Mouse (Mus musculus) kidney, embryonic 15.5 days (tissue): ENCODE data around the gene Ugdh. TPM values are rescaled to one million over a fixed set of nuclear protein-coding genes. Genes with fewer than 3 reads are reported as not detected.

Experiments
- ATAC-seq: fragments of 200-750 bp; cut with Nextera tagmentation; replicated peaks from 2 replicates; pipeline ENCODE4 v1.8.0; 2017; ENCODE audit warnings: moderate TSS enrichment; ENCODE audit not compliant: low FRiP score
- H3K27ac ChIP-seq: fragments of 300-500 bp; sonication (generic); 2 replicates; pipeline ENCODE4 v1.5.1; 2015; ENCODE audit warnings: mild to moderate bottlenecking, inconsistent platforms
- H3K27me3 ChIP-seq: fragments of 300-500 bp; sonication (generic); 2 replicates; pipeline ENCODE4 v1.6.1; 2015; ENCODE audit warnings: inconsistent platforms
- H3K36me3 ChIP-seq: fragments of 300-500 bp; sonication (generic); 2 replicates; pipeline ENCODE4 v1.6.1; 2015; ENCODE audit warnings: inconsistent platforms
- H3K4me1 ChIP-seq: fragments of 300-500 bp; sonication (generic); 2 replicates; pipeline ENCODE4 v1.6.1; 2015; ENCODE audit warnings: inconsistent platforms
- H3K4me2 ChIP-seq: fragments of 300-500 bp; sonication (generic); 2 replicates; pipeline ENCODE4 v1.6.1; 2015; ENCODE audit warnings: moderate library complexity, mild to moderate bottlenecking, inconsistent platforms
- H3K4me3 ChIP-seq: fragments of 300-500 bp; sonication (generic); replicated peaks from 2 replicates; pipeline ENCODE4 v1.5.1; 2015; ENCODE audit warnings: mild to moderate bottlenecking, inconsistent platforms
- H3K9ac ChIP-seq: fragments of 300-500 bp; sonication (generic); 2 replicates; pipeline ENCODE4 v1.6.1; 2015; ENCODE audit warnings: mild to moderate bottlenecking, inconsistent platforms
- H3K9me3 ChIP-seq: fragments of 300-500 bp; sonication (generic); replicated peaks from 2 replicates; pipeline ENCODE4 v1.6.1; 2016; ENCODE audit warnings: inconsistent platforms
- WGBS: fragments of 180-500 bp; shearing (Covaris S2); methylation state at CpG from one replicate; pipeline ENCODE4 v1.1.7; 2015; ENCODE audit warnings: mixed read lengths; 5-methylcytosine and 5-hydroxymethylcytosine counted together
- polyA plus RNA-seq: library from polyadenylated mRNA; unstranded; fragments of >200 nt; fragmentation: Nextera tagmentation; extraction: Ambion mirVana; gene quantifications from 2 replicates; pipeline ENCODE4 v1.2.1, GENCODE M21; 2015

Gene Ugdh
- polyA plus RNA-seq, 1 experiment from 2014 or later: 92.0 TPM

DNA sequence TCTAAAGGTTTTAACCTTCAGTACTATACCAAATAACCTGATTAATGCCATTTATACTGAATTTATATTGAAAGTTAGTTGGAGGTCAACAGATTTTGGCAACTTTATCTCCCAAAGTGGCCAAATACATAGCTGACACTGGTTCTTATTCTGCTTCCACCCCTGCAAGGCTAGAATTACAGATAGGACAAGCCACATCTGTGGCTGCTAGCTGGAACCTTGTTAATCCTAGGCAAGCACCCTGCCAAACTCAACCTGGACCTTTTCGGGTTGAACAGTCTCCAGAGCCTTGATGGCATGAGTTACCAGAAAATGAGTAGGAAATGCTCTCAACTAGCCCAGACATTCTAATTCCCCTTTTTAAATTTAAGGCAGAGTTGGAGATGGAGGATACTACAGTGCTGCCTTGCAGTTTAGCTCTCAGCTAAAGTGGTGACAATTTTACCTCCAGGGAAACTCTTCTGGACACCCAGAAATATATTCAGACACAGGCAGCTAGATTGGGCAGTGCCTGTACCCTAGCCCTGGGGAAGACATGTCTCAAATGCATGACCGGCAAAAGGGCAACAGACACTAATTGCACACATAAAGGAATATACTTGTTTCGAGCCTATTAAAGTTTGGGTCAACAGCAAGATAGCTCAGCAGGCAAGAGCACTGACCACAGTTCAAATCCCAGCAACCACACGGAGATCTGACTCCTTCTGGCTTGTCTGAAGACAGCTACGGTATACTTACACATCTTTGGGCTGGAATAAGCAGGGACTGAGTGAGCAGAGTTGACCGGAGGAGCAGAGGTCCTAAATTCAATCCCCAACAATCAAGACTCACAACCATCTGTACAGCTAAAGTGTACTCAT lies 48.5 kb downstream of the Ugdh start:
- peaks cover 36% of the 10 kb centered on the region for H3K36me3 ChIP-seq
- WGBS: 78% methylated on average over 6 of the region's 6 CpGs
- H3K27me3 ChIP-seq: no peaks in the 10 kb centered on the region
- no peak overlapping the region for H3K4me3 ChIP-seq
- no peak overlapping the region for H3K27ac ChIP-seq
- H3K4me2 ChIP-seq: no peak overlapping the region
- H3K9ac ChIP-seq: no peak overlapping the region
- peaks cover 17% of the 10 kb centered on the region for H3K4me1 ChIP-seq
- no peaks in the 10 kb centered on the region for H3K9me3 ChIP-seq
- no peak for ATAC-seq

DNA sequence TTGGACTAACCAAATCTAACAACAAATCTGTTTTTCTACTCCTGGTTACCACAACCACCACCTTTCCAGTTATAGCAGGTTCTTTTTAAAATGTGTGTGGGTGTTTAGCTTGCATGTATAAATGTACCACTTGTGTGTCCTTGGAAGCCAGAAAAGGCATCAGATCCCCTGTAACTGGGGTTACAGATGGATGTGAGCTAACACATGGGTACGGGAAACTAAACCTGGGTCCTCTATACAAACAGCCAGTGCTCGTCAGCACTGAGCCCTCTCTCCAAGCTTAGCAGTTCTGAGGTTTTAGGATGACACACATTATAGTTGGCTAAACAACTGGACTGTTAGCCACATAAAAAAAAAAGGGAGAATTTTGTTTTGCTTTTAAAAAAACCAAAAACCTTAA lies 50.0 kb downstream of the Ugdh start:
- ATAC-seq: no peak
- Histone ChIP-seq H3K4me2 (no peak overlapping the region), H3K9ac (no peak overlapping the region), H3K27ac (no peak overlapping the region), H3K4me1 (peaks cover 16% of the 10 kb centered on the region), H3K9me3 (no peaks in the 10 kb centered on the region), H3K27me3 (no peaks in the 10 kb centered on the region), H3K36me3 (peaks cover 36% of the 10 kb centered on the region), H3K4me3 (no peak overlapping the region)
- 70% methylated on average over 2 of the region's 2 CpGs for WGBS

DNA sequence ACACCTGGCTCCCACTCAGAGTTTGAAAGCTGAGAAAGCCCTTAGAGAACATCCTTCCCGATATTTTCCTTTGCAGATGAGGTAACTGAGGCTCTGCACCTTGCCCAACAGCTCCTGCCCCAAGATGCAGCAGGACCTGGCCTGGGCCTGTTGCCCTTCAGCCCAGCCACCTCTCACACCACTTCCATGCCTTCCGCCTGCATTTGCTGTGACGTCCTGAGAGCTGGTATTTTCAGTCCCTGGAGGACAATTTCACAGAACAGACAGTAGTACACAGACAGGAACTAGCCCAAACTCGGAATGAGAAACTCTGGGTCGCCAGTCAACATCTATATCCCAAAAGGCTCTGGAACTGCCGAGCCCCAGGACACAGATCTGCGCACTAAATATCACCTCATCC lies 61.0 kb downstream of the Ugdh start:
- H3K4me2 ChIP-seq: no peak overlapping the region
- H3K4me1 ChIP-seq: peaks cover 3% of the 10 kb centered on the region; the same call in 1 of the 2 replicates
- H3K27ac ChIP-seq: no peak overlapping the region
- H3K9ac ChIP-seq: no peak overlapping the region
- H3K4me3 ChIP-seq: no peak overlapping the region
- H3K9me3 ChIP-seq: no peaks in the 10 kb centered on the region
- no peaks in the 10 kb centered on the region for H3K36me3 ChIP-seq
- no peaks in the 10 kb centered on the region for H3K27me3 ChIP-seq
- 82% methylated on average over 7 of the region's 7 CpGs for WGBS
- ATAC-seq: no peak

DNA sequence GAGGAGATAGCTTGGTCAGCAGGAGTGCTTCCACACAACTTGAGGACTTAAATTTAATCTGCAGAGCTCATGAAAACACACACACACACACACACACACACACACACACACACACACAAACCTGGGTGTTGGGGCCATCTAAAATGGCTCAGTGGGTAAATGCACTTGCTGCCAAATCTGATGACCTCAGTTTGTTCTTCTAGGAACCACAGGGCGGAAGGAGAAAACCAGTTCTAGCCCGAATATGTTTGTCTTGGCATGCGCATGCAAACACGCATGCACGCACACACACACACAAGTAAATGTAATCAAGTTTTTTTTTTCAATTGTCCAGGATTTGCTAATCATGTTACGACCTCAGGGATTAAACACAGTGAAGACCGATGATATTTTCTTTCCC lies 64.2 kb downstream of the Ugdh start:
- H3K36me3 ChIP-seq: no peaks in the 10 kb centered on the region
- no peak overlapping the region for H3K9ac ChIP-seq
- no peak for ATAC-seq
- H3K4me2 ChIP-seq: no peak overlapping the region
- H3K4me1 ChIP-seq: peaks cover 3% of the 10 kb centered on the region; the same call in 1 of the 2 replicates
- no peak overlapping the region for H3K4me3 ChIP-seq
- H3K27me3 ChIP-seq: no peaks in the 10 kb centered on the region
- H3K27ac ChIP-seq: no peak overlapping the region
- H3K9me3 ChIP-seq: no peaks in the 10 kb centered on the region
- WGBS: 87% methylated on average over 7 of the region's 7 CpGs

DNA sequence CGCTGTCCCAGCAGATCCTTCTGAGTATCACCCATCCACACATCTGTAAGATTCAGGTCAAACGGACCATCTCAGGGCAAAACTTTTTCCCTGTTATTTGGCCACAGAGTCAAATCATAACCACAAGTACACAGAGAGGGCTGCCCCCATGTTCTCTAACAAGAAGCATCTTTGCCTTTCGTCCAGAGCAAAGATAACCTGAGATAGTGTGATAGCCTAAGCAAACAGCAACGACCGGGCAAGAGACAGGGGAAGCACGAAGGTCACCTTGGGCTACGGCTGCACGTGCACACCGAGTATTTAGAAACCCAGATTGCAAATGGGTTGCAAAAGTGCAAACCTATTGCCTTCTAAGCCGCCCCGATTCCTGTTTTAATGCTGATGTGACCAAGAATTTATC lies 67.9 kb downstream of the Ugdh start:
- WGBS: 87% methylated on average over 11 of the region's 11 CpGs
- H3K4me1 ChIP-seq: peaks cover 3% of the 10 kb centered on the region; the same call in 1 of the 2 replicates
- H3K9ac ChIP-seq: no peak overlapping the region
- H3K4me2 ChIP-seq: no peak overlapping the region
- no peaks in the 10 kb centered on the region for H3K9me3 ChIP-seq
- no peaks in the 10 kb centered on the region for H3K27me3 ChIP-seq
- no peaks in the 10 kb centered on the region for H3K36me3 ChIP-seq
- H3K27ac ChIP-seq: no peak overlapping the region
- H3K4me3 ChIP-seq: no peak overlapping the region
- ATAC-seq: no peak

Other genes with a start within 250 kb of the Ugdh start
- 9.9 and 13.7 TPM in 2 replicates for gene Wdr19, start 236.3 kb downstream of the Ugdh start, polyA plus RNA-seq
- gene Rfc1, start 100.3 kb downstream of the Ugdh start, polyA plus RNA-seq: 95.3 and 96.5 TPM in 2 replicates
- gene Klb, start 87.6 kb downstream of the Ugdh start, polyA plus RNA-seq: 0.15 and 0.44 TPM in 2 replicates
- gene Rpl9, start 44.5 kb downstream of the Ugdh start, polyA plus RNA-seq: 1,013 and 1,049 TPM in 2 replicates
- gene Lias, start 44.5 kb downstream of the Ugdh start, polyA plus RNA-seq: 61.0 and 71.5 TPM in 2 replicates
- gene Gm43552, start 56.9 kb upstream of the Ugdh start, polyA plus RNA-seq: not detected in 2 replicates
- gene Smim14, start 101.2 kb upstream of the Ugdh start, polyA plus RNA-seq: 96.9 and 107 TPM in 2 replicates
- gene Ube2k, start 101.3 kb upstream of the Ugdh start, polyA plus RNA-seq: 171 and 184 TPM in 2 replicates